Mouse (Mus musculus) G1E (cell line): ENCODE data around the gene Ghrhr. TPM values are rescaled to one million over a fixed set of nuclear protein-coding genes. Genes with fewer than 3 reads are reported as not detected.

ENCODE experiments used
- ATAC-seq: 2 replicates; pipeline ENCODE4 v1.8.0; 2016; ENCODE audit warnings: mild to moderate bottlenecking; ENCODE audit not compliant: insufficient number of reproducible peaks, poor library complexity, low FRiP score, severe bottlenecking; ENCODE audit errors: extremely low read depth
- DNase-seq: peaks from one replicate; pipeline ENCODE4 v3.0.0; 2012; ENCODE audit warnings: low spot score
- H3K27me3 ChIP-seq: 2 replicates; pipeline ENCODE4 v1.6.1; 2012; ENCODE audit warnings: mild to moderate bottlenecking, low read length, inconsistent platforms; ENCODE audit not compliant: insufficient read depth
- H3K36me3 ChIP-seq: replicated peaks from 2 replicates; pipeline ENCODE3; 2012; ENCODE audit warnings: mild to moderate bottlenecking, inconsistent platforms
- H3K4me1 ChIP-seq: 2 replicates; pipeline ENCODE4 v1.6.1; 2012; ENCODE audit warnings: low read depth, low read length, inconsistent platforms, mixed read lengths; ENCODE audit not compliant: insufficient read depth
- H3K4me3 ChIP-seq: 2 replicates; pipeline ENCODE4 v1.5.1; 2012; ENCODE audit warnings: low read depth, mild to moderate bottlenecking, inconsistent platforms, low read length, moderate library complexity, mixed read lengths
- H3K9me3 ChIP-seq: replicated peaks from 2 replicates; pipeline ENCODE4 v1.6.1; 2012; ENCODE audit warnings: inconsistent platforms
- CTCF ChIP-seq: IDR thresholded peaks from 2 replicates; pipeline ENCODE4 v1.5.1; 2012; ENCODE audit warnings: low read depth, low read length, inconsistent platforms, mixed read lengths
- GATA1 ChIP-seq: IDR thresholded peaks from 2 replicates; pipeline ENCODE4 v1.6.1; 2012; ENCODE audit warnings: borderline replicate concordance, low read length, inconsistent platforms, mixed read lengths
- GATA2 ChIP-seq: IDR thresholded peaks from 2 replicates; pipeline ENCODE4 v1.6.1; 2012; ENCODE audit warnings: low read depth, low read length, inconsistent platforms, borderline replicate concordance
- POLR2AphosphoS5 ChIP-seq: IDR thresholded peaks from 2 replicates; pipeline ENCODE4 v1.6.1; 2012; ENCODE audit warnings: low read depth, low read length, inconsistent platforms; ENCODE audit not compliant: insufficient replicate concordance
- TAL1 ChIP-seq: conservative IDR thresholded peaks from 2 replicates; pipeline ENCODE4 v1.6.1; 2012; ENCODE audit warnings: low read depth, low read length, inconsistent platforms, mixed read lengths
- polyA plus RNA-seq: library from polyadenylated mRNA; stranded (reverse); fragments of >175 nt; gene quantifications from 2 replicates; pipeline ENCODE4 v1.2.3, GENCODE M21; 2012
- total RNA-seq, 2 experiments: library from RNA; stranded (forward) in 1 of 2; stranded (reverse) in 1 of 2; fragments of 200-1000 nt in 1 of 2; fragments of >200 nt in 1 of 2; fragmentation: Nextera tagmentation in 1 of 2; gene quantifications; 2 replicates each; pipeline ENCODE4 v1.2.3; 2014 to 2017

The Ghrhr gene
- total and polyA plus RNA-seq, 3 experiments: 0.11 TPM; not detected in 2

- no peak for ATAC-seq
- TF ChIP-seq CTCF (no peak), POLR2AphosphoS5 (no peak), GATA1 (no peak), GATA2 (no peak), TAL1 (no peak)
- Histone ChIP-seq H3K27me3 (no peaks in the 10 kb centered on the region; the same call in 1 of the 2 replicates), H3K4me1 (no peaks in the 10 kb centered on the region), H3K4me3 (no peak overlapping the region), H3K9me3 (no peaks in the 10 kb centered on the region), H3K36me3 (no peaks in the 10 kb centered on the region)
- no peak for DNase-seq
These were observed 31.6 kb upstream of the Ghrhr start for GRCm38 (mm10) chr6:55344291-55345016.

GRCm38 (mm10) chr6:55345264-55345663, 30.8 kb upstream of the Ghrhr start:
- DNase-seq (no peak), ATAC-seq (no peak)
- Histone ChIP-seq H3K4me3 (no peak overlapping the region), H3K9me3 (no peaks in the 10 kb centered on the region), H3K27me3 (no peaks in the 10 kb centered on the region; the same call in 1 of the 2 replicates), H3K4me1 (no peaks in the 10 kb centered on the region), H3K36me3 (no peaks in the 10 kb centered on the region)
- TF ChIP-seq POLR2AphosphoS5 (no peak), TAL1 (no peak), GATA1 (no peak), GATA2 (no peak), CTCF (no peak)

DNA sequence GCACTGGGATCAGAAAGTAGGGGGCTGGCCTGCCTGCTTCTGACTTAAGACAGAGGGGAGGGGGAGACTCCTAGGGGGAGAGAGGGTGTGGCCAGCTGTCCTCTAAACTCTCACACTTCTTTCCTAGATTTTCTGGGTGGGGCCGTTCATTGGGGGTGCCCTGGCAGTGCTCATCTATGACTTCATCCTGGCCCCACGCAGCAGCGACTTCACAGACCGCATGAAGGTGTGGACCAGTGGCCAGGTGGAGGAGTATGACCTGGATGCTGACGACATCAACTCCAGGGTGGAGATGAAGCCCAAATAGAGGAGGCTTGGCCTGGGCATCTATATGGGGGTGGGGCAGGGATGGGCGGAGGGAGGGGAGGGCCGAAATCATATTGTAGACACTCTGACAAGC, 29.6 kb upstream of the Ghrhr start:
- Histone ChIP-seq H3K27me3 (no peaks in the 10 kb centered on the region), H3K36me3 (no peaks in the 10 kb centered on the region), H3K4me3 (no peak overlapping the region), H3K9me3 (no peaks in the 10 kb centered on the region), H3K4me1 (no peaks in the 10 kb centered on the region)
- DNase-seq: no peak
- ATAC-seq: no peak
- TF ChIP-seq CTCF: no peak
- no peak for TF ChIP-seq GATA2
- TF ChIP-seq GATA1: no peak
- no peak for TF ChIP-seq POLR2AphosphoS5
- TF ChIP-seq TAL1: no peak

DNA sequence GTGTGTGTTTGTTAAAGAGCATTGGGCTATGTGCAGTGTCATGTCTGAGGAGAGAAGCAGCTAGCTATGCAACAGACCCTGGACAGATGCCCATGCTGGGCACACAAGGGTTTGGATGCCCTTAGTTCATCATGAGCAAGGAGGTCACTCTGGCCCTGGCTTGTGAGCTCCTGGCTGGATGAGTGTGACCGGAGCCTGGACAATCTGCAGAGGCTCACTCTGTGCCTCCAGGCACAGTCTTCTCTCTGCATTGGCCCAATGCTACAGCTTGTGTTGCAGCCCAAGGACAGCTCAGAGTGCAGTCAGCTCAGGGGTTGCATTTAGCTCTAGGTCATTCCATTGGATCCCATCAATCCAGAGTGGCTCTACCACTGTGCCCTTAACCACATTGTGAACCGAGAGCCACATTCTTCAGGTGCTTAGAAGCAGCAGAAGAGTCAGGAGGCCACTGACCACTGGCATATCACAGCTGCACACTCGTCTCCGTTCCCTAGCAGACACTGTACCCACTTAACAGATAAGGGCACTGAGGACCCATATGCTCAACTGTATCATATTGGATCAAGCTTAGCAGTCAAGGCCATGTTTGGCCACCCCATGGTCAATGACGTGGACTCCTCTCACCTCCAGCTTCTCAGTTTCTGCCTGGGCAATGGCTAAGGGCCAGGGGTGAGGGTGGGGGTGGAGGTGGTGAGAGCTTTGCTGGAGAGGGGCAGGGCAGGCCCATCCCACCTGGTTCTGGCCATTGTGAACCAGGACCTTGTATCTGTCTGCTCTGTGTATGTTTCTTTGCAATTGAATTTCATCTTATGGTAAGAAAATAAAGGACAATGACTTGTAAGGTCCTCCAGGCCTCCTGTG, 28.2 kb upstream of the Ghrhr start:
- Histone ChIP-seq H3K36me3 (no peaks in the 10 kb centered on the region), H3K4me3 (no peak overlapping the region), H3K27me3 (no peaks in the 10 kb centered on the region), H3K9me3 (no peaks in the 10 kb centered on the region), H3K4me1 (no peaks in the 10 kb centered on the region)
- TF ChIP-seq CTCF: no peak
- TF ChIP-seq POLR2AphosphoS5: no peak
- TF ChIP-seq GATA1: no peak
- no peak for TF ChIP-seq GATA2
- no peak for TF ChIP-seq TAL1
- ATAC-seq (no peak), DNase-seq (no peak)

- no peaks in the 10 kb centered on the region for H3K9me3 ChIP-seq
- no peak overlapping the region for H3K4me3 ChIP-seq
- DNase-seq (no peak), ATAC-seq (no peak)
- H3K27me3 ChIP-seq: no peaks in the 10 kb centered on the region
- no peaks in the 10 kb centered on the region for H3K4me1 ChIP-seq
- TF ChIP-seq GATA2 (no peak), GATA1 (no peak), TAL1 (no peak), POLR2AphosphoS5 (no peak), CTCF (no peak)
- H3K36me3 ChIP-seq: no peaks in the 10 kb centered on the region
These were observed 26.9 kb upstream of the Ghrhr start for GRCm38 (mm10) chr6:55349231-55349630.

DNA sequence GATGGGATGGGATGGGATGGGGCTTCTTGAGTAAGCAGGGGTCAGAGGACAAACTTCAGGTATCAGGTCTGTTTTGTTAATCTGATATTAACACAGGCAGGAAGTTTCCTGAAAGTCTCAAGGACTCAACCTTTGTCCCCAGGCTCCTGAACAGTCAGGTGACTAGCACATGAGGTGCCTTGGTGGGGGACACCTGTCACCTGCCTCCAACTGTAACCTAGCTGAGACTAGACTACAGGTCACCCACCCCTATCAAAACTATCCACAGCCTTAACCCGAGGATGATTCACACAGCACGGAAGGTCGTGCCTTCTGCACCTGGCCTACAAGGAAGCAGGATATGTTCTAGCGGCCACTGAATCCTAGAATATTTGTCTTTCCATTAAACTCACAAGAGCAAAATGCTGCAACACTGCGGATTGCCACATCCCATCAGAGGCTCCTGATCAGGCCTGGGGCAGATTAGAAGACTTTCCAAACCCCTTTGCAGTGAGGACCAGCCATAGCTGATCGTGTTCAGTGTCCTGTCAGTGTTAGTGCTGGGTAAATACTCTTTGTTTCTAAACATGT, 25.6 kb upstream of the Ghrhr start:
- no peaks in the 10 kb centered on the region for H3K4me1 ChIP-seq
- ATAC-seq: no peak
- no peaks in the 10 kb centered on the region for H3K36me3 ChIP-seq
- no peak overlapping the region for H3K4me3 ChIP-seq
- no peak for DNase-seq
- TF ChIP-seq TAL1: no peak
- TF ChIP-seq GATA1: no peak
- no peak for TF ChIP-seq GATA2
- H3K9me3 ChIP-seq: no peaks in the 10 kb centered on the region
- no peaks in the 10 kb centered on the region; the same call in 1 of the 2 replicates for H3K27me3 ChIP-seq
